Mouse (Mus musculus): ENCODE results near the gene Clasp1. TPM values are rescaled to one million over a fixed set of nuclear protein-coding genes. Genes with fewer than 3 reads are reported as not detected.

Gene Clasp1
- polyA plus RNA-seq, 1 experiment from 2014 or later: 98.6 TPM

DNA sequence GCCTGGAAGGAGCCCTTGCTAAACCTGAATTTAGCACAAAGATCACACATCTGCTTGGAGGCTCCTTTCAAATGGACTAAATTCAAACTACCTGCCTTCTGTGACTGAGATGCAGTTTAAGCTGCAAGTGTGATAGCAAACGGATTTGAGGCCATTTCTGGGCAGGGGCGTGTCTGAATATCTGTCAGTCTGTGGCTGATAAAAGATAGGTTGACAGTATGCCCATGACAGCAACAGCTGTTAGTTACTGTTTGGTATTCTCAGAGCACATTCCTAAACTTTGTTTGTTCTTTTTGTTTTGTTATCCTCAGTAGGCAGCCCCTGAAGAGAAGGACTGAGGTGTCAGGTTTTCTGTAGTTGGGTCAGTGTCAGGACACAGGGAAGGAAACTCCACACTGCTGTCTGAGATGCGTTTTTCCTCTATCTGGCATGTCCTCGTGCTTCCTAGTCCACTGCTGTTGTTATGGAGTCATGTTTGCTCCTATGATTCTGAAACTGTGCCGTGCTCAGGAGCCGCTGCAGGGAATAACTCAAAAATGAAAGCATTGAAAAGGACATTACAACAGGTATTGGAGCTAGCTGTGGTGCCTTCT is 94.7 kb downstream of the Clasp1 start:
- Histone ChIP-seq H3K9ac (ENCODE audit: low read length) (no peak overlapping the region), H3K36me3 (ENCODE audit: control insufficient read depth, insufficient read depth, low read length) (no peaks in the 10 kb centered on the region), H3K27me3 (ENCODE audit: control insufficient read depth, insufficient read depth, low read length) (no peaks in the 10 kb centered on the region), H3K4me2 (ENCODE audit: low read depth) (no peak overlapping the region), H3K9me3 (ENCODE audit: control insufficient read depth, low read length) (no peaks in the 10 kb centered on the region), H3K4me3 (ENCODE audit: low read depth, low read length) (no peak overlapping the region), H3K4me1 (ENCODE audit: control insufficient read depth, insufficient read depth, low read length) (no peaks in the 10 kb centered on the region), H3K27ac (ENCODE audit: low read depth, low read length) (no peak overlapping the region)
- DNase-seq (ENCODE audit: low spot score): no peak
- ATAC-seq (ENCODE audit: insufficient read depth, low FRiP score, low TSS enrichment): no peak
- WGBS: 85% methylated on average over 6 of the region's 6 CpGs

GRCm38 (mm10) chr1:118485572-118485971 is 96.7 kb downstream of the Clasp1 start:
- Histone ChIP-seq H3K9ac (ENCODE audit: low read length) (no peak overlapping the region), H3K4me3 (ENCODE audit: low read depth, low read length) (no peak overlapping the region), H3K9me3 (ENCODE audit: control insufficient read depth, low read length) (no peaks in the 10 kb centered on the region), H3K27me3 (ENCODE audit: control insufficient read depth, insufficient read depth, low read length) (no peaks in the 10 kb centered on the region), H3K4me2 (ENCODE audit: low read depth) (no peak overlapping the region), H3K27ac (ENCODE audit: low read depth, low read length) (no peak overlapping the region), H3K36me3 (ENCODE audit: control insufficient read depth, insufficient read depth, low read length) (no peaks in the 10 kb centered on the region), H3K4me1 (ENCODE audit: control insufficient read depth, insufficient read depth, low read length) (no peaks in the 10 kb centered on the region)
- DNase-seq (ENCODE audit: low spot score): no peak
- 75% methylated on average over 3 of the region's 3 CpGs for WGBS
- ATAC-seq (ENCODE audit: insufficient read depth, low FRiP score, low TSS enrichment): no peak

DNA sequence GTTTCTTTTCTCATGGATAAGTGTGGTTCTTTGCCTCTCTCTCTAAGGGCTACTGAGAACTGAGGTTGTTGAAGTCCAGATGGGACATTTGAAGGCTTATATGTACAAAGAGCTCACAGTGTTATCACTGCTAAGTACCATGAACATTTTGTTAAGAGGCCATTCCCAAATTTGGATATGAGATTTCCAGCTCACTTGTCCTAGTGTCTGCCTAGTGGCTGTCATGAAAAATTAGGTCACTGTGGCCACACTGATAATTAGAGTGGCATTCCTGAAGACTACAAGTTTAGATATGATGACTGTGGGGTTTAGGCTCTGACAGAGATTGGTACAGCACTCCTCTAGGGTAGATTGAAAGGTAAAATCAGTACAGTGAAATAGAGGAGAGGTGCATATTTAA is 97.2 kb downstream of the Clasp1 start:
- no peaks in the 10 kb centered on the region for H3K27me3 ChIP-seq (ENCODE audit: control insufficient read depth, insufficient read depth, low read length)
- no peaks in the 10 kb centered on the region for H3K36me3 ChIP-seq (ENCODE audit: control insufficient read depth, insufficient read depth, low read length)
- DNase-seq (ENCODE audit: low spot score): no peak
- H3K4me2 ChIP-seq (ENCODE audit: low read depth): no peak overlapping the region
- no peak overlapping the region for H3K4me3 ChIP-seq (ENCODE audit: low read depth, low read length)
- H3K9ac ChIP-seq (ENCODE audit: low read length): no peak overlapping the region
- H3K4me1 ChIP-seq (ENCODE audit: control insufficient read depth, insufficient read depth, low read length): no peaks in the 10 kb centered on the region
- no peak overlapping the region for H3K27ac ChIP-seq (ENCODE audit: low read depth, low read length)
- H3K9me3 ChIP-seq (ENCODE audit: control insufficient read depth, low read length): no peaks in the 10 kb centered on the region
- no peak for ATAC-seq (ENCODE audit: insufficient read depth, low FRiP score, low TSS enrichment)

GRCm38 (mm10) chr1:118492811-118493210 is 104.0 kb downstream of the Clasp1 start:
- no peak for DNase-seq (ENCODE audit: low spot score)
- WGBS: 86% methylated on average over 3 of the region's 3 CpGs

GRCm38 (mm10) chr1:118494551-118494950 is 105.7 kb downstream of the Clasp1 start:
- H3K4me2 ChIP-seq (ENCODE audit: low read depth): no peak overlapping the region
- ATAC-seq (ENCODE audit: insufficient read depth, low FRiP score, low TSS enrichment): no peak
- no peak overlapping the region for H3K4me3 ChIP-seq (ENCODE audit: low read depth, low read length)
- H3K9me3 ChIP-seq (ENCODE audit: control insufficient read depth, low read length): no peaks in the 10 kb centered on the region
- H3K4me1 ChIP-seq (ENCODE audit: control insufficient read depth, insufficient read depth, low read length): no peaks in the 10 kb centered on the region
- WGBS: 94% methylated on average over 9 of the region's 9 CpGs
- peaks cover 5% of the 10 kb centered on the region for H3K36me3 ChIP-seq (ENCODE audit: control insufficient read depth, insufficient read depth, low read length)
- no peak overlapping the region for H3K27ac ChIP-seq (ENCODE audit: low read depth, low read length)
- DNase-seq (ENCODE audit: low spot score): no peak
- no peaks in the 10 kb centered on the region for H3K27me3 ChIP-seq (ENCODE audit: control insufficient read depth, insufficient read depth, low read length)
- H3K9ac ChIP-seq (ENCODE audit: low read length): no peak overlapping the region

More at GRCm38 (mm10) chr1:118492811-118493210, 104.0 kb downstream of the Clasp1 start:
- H3K27me3 ChIP-seq (ENCODE audit: control insufficient read depth, insufficient read depth, low read length): no peaks in the 10 kb centered on the region
- no peak overlapping the region for H3K4me2 ChIP-seq (ENCODE audit: low read depth)
- no peak for ATAC-seq (ENCODE audit: insufficient read depth, low FRiP score, low TSS enrichment)
- H3K9ac ChIP-seq (ENCODE audit: low read length): no peak overlapping the region
- no peaks in the 10 kb centered on the region for H3K4me1 ChIP-seq (ENCODE audit: control insufficient read depth, insufficient read depth, low read length)
- H3K27ac ChIP-seq (ENCODE audit: low read depth, low read length): no peak overlapping the region
- H3K9me3 ChIP-seq (ENCODE audit: control insufficient read depth, low read length): no peaks in the 10 kb centered on the region
- H3K36me3 ChIP-seq (ENCODE audit: control insufficient read depth, insufficient read depth, low read length): no peaks in the 10 kb centered on the region
- no peak overlapping the region for H3K4me3 ChIP-seq (ENCODE audit: low read depth, low read length)

DNA sequence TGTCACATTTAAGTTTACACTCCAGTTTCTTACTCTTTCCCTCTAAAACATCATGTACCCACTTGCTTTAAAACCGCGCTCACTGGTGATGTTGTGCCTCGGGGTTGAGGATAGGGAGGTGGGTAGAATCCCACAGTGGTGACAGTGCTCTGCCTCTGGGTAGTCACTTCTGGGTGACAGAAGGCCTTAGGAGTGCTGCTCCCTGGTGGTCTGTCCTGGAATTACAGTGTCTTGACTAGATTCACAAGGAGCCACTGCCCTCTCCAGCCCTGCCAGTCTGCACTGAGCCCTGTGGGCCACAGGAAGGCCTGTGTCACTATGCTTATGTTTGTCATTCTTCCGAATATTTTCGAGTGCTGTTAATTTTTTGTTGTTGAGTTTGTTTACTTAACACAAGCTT is 109.5 kb downstream of the Clasp1 start:
- H3K4me3 ChIP-seq (ENCODE audit: low read depth, low read length): no peak overlapping the region
- no peak overlapping the region for H3K4me2 ChIP-seq (ENCODE audit: low read depth)
- peaks cover 15% of the 10 kb centered on the region for H3K36me3 ChIP-seq (ENCODE audit: control insufficient read depth, insufficient read depth, low read length)
- H3K9ac ChIP-seq (ENCODE audit: low read length): no peak overlapping the region
- no peaks in the 10 kb centered on the region for H3K4me1 ChIP-seq (ENCODE audit: control insufficient read depth, insufficient read depth, low read length)
- H3K9me3 ChIP-seq (ENCODE audit: control insufficient read depth, low read length): no peaks in the 10 kb centered on the region
- ATAC-seq (ENCODE audit: insufficient read depth, low FRiP score, low TSS enrichment) (peak; percentile 63), DNase-seq (ENCODE audit: low spot score) (peak; percentile 68)
- 81% methylated on average over 5 of the region's 5 CpGs for WGBS
- no peaks in the 10 kb centered on the region for H3K27me3 ChIP-seq (ENCODE audit: control insufficient read depth, insufficient read depth, low read length)
- H3K27ac ChIP-seq (ENCODE audit: low read depth, low read length): no peak overlapping the region

- 93% methylated on average over 11 of the region's 11 CpGs for WGBS
- no peak overlapping the region for H3K4me2 ChIP-seq (ENCODE audit: low read depth)
- no peaks in the 10 kb centered on the region for H3K27me3 ChIP-seq (ENCODE audit: control insufficient read depth, insufficient read depth, low read length)
- no peaks in the 10 kb centered on the region for H3K4me1 ChIP-seq (ENCODE audit: control insufficient read depth, insufficient read depth, low read length)
- no peak overlapping the region for H3K27ac ChIP-seq (ENCODE audit: low read depth, low read length)
- H3K36me3 ChIP-seq (ENCODE audit: control insufficient read depth, insufficient read depth, low read length): peaks cover 15% of the 10 kb centered on the region
- no peak overlapping the region for H3K4me3 ChIP-seq (ENCODE audit: low read depth, low read length)
- DNase-seq (ENCODE audit: low spot score) (no peak), ATAC-seq (ENCODE audit: insufficient read depth, low FRiP score, low TSS enrichment) (no peak)
- no peak overlapping the region for H3K9ac ChIP-seq (ENCODE audit: low read length)
- H3K9me3 ChIP-seq (ENCODE audit: control insufficient read depth, low read length): no peaks in the 10 kb centered on the region
Observed at GRCm38 (mm10) chr1:118500606-118501005, 111.7 kb downstream of the Clasp1 start.

- Histone ChIP-seq H3K9ac (ENCODE audit: low read length) (no peak overlapping the region), H3K4me3 (ENCODE audit: low read depth, low read length) (no peak overlapping the region), H3K4me1 (ENCODE audit: control insufficient read depth, insufficient read depth, low read length) (no peaks in the 10 kb centered on the region), H3K27ac (ENCODE audit: low read depth, low read length) (no peak overlapping the region), H3K4me2 (ENCODE audit: low read depth) (no peak overlapping the region), H3K36me3 (ENCODE audit: control insufficient read depth, insufficient read depth, low read length) (peaks cover 17% of the 10 kb centered on the region), H3K27me3 (ENCODE audit: control insufficient read depth, insufficient read depth, low read length) (no peaks in the 10 kb centered on the region), H3K9me3 (ENCODE audit: control insufficient read depth, low read length) (no peaks in the 10 kb centered on the region)
- WGBS: 92% methylated on average over 2 of the region's 2 CpGs
- DNase-seq (ENCODE audit: low spot score) (no peak), ATAC-seq (ENCODE audit: insufficient read depth, low FRiP score, low TSS enrichment) (no peak)
Observed at GRCm38 (mm10) chr1:118501691-118502090, 112.8 kb downstream of the Clasp1 start.

DNA sequence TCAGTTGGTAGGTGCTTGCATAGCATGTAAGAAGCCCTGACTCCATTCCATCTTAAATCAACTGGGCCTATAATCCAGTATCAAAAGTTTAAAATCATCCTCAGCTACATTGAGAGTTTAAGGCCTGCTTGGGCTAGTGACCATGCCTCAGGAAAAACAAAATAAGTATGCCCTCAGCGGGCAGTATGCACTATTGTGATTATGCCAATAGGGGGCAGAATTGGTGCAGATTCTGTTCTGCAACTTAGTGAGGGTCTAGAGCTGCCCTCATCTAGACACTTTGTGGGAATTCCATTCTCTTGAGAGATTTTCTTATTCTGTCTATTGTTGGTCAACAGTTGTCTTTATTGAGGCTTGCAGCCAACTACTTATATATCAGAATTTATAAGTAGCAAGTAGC is 116.9 kb downstream of the Clasp1 start:
- ATAC-seq (ENCODE audit: insufficient read depth, low FRiP score, low TSS enrichment): no peak
- H3K36me3 ChIP-seq (ENCODE audit: control insufficient read depth, insufficient read depth, low read length): peaks cover 25% of the 10 kb centered on the region
- 91% methylated on average over 1 of the region's 1 CpGs for WGBS

More for the DNA sequence above, 116.9 kb downstream of the Clasp1 start:
- Histone ChIP-seq H3K4me3 (ENCODE audit: low read depth, low read length) (no peak overlapping the region), H3K9me3 (ENCODE audit: control insufficient read depth, low read length) (no peaks in the 10 kb centered on the region), H3K27me3 (ENCODE audit: control insufficient read depth, insufficient read depth, low read length) (no peaks in the 10 kb centered on the region), H3K4me1 (ENCODE audit: control insufficient read depth, insufficient read depth, low read length) (no peaks in the 10 kb centered on the region), H3K4me2 (ENCODE audit: low read depth) (no peak overlapping the region), H3K9ac (ENCODE audit: low read length) (no peak overlapping the region), H3K27ac (ENCODE audit: low read depth, low read length) (no peak overlapping the region)
- DNase-seq (ENCODE audit: low spot score): no peak

All from neural tube, embryonic 11.5 days (tissue).